Mouse (Mus musculus) limb, embryonic 15.5 days (tissue): ENCODE results near the gene Ppfia3. TPM values are rescaled to one million over a fixed set of nuclear protein-coding genes. Genes with fewer than 3 reads are reported as not detected.
"Not testable (repeated sequence)": the region's sequence is repeated elsewhere in the genome, so short reads cannot be mapped to it uniquely, and the experiment has no call there.

Source experiments
- ATAC-seq: fragments of 200-750 bp; cut with Nextera tagmentation; 2 replicates; pipeline ENCODE4 v1.8.0; 2017; ENCODE audit warnings: low read depth, moderate TSS enrichment; ENCODE audit not compliant: insufficient number of reproducible peaks, low FRiP score, low TSS enrichment
- H3K27ac ChIP-seq: fragments of 300-500 bp; sonication (generic); 2 replicates; pipeline ENCODE4 v1.5.1; 2015; ENCODE audit warnings: moderate library complexity, mild to moderate bottlenecking, inconsistent platforms
- H3K27me3 ChIP-seq: fragments of 300-500 bp; sonication (generic); 2 replicates; pipeline ENCODE4 v1.6.1; 2015; ENCODE audit warnings: inconsistent platforms
- H3K36me3 ChIP-seq: fragments of 300-500 bp; sonication (generic); 2 replicates; pipeline ENCODE4 v1.6.1; 2015; ENCODE audit warnings: inconsistent platforms
- H3K4me1 ChIP-seq: fragments of 300-500 bp; sonication (generic); 2 replicates; pipeline ENCODE4 v1.6.1; 2015; ENCODE audit warnings: inconsistent platforms
- H3K4me2 ChIP-seq: fragments of 300-500 bp; sonication (generic); 2 replicates; pipeline ENCODE4 v1.6.1; 2015; ENCODE audit warnings: mild to moderate bottlenecking, inconsistent platforms
- H3K4me3 ChIP-seq: fragments of 300-500 bp; sonication (generic); 2 replicates; pipeline ENCODE4 v1.5.1; 2015; ENCODE audit warnings: mild to moderate bottlenecking, inconsistent platforms
- H3K9ac ChIP-seq: fragments of 300-500 bp; sonication (generic); 2 replicates; pipeline ENCODE4 v1.6.1; 2015; ENCODE audit warnings: inconsistent platforms
- H3K9me3 ChIP-seq: fragments of 300-500 bp; sonication (generic); 2 replicates; pipeline ENCODE4 v1.6.1; 2016; ENCODE audit warnings: inconsistent platforms
- WGBS: fragments of 180-500 bp; shearing (Covaris S2); methylation state at CpG from one replicate; pipeline ENCODE4 v1.1.7; 2015; 5-methylcytosine and 5-hydroxymethylcytosine counted together
- polyA plus RNA-seq: library from polyadenylated mRNA; unstranded; fragments of >200 nt; fragmentation: Nextera tagmentation; extraction: Ambion mirVana; gene quantifications from 2 replicates; pipeline ENCODE4 v1.2.1, GENCODE M21; 2015

The Ppfia3 gene
- polyA plus RNA-seq, 1 experiment from 2014 or later: 9.1 TPM

GRCm38 (mm10) chr7:45361243-45361804 lies 5.5 kb downstream of the Ppfia3 start:
- peaks cover 57% of the 10 kb centered on the region for H3K27me3 ChIP-seq
- peaks cover 19% of the 10 kb centered on the region for H3K4me1 ChIP-seq
- H3K36me3 ChIP-seq: peaks cover 7% of the 10 kb centered on the region; the same call in 1 of the 2 replicates
- peak overlapping the region; percentile 49 for H3K4me3 ChIP-seq
- ATAC-seq: peak; percentile 76
- H3K9ac ChIP-seq: peak overlapping the region; percentile 15; the same call in 1 of the 2 replicates
- no peaks in the 10 kb centered on the region for H3K9me3 ChIP-seq
- WGBS: under 1% methylated on average over 43 of the region's 43 CpGs
- no peak overlapping the region for H3K27ac ChIP-seq
- H3K4me2 ChIP-seq: peak overlapping the region; percentile 85

GRCm38 (mm10) chr7:45360404-45361125 lies 6.3 kb downstream of the Ppfia3 start:
- Histone ChIP-seq H3K4me3 (peak overlapping the region; percentile 49), H3K4me1 (peaks cover 11% of the 10 kb centered on the region)
- no peak for ATAC-seq

GRCm38 (mm10) chr7:45359081-45359480 lies 7.7 kb downstream of the Ppfia3 start:
- not testable (repeated sequence) for H3K4me2 ChIP-seq, H3K9ac ChIP-seq, H3K36me3 ChIP-seq, ATAC-seq, H3K9me3 ChIP-seq, H3K27ac ChIP-seq, H3K4me3 ChIP-seq
- Histone ChIP-seq H3K4me1 (peaks cover 11% of the 10 kb centered on the region), H3K27me3 (peaks cover 40% of the 10 kb centered on the region)
- WGBS: 56% methylated on average over 11 of the region's 11 CpGs

More at GRCm38 (mm10) chr7:45360404-45361125, 6.3 kb downstream of the Ppfia3 start:
- WGBS: 44% methylated on average over 18 of the region's 18 CpGs
- H3K27ac ChIP-seq: no peak overlapping the region
- no peak overlapping the region for H3K9ac ChIP-seq
- H3K4me2 ChIP-seq: peak overlapping the region; percentile 85; the same call in 1 of the 2 replicates
- peaks cover 9% of the 10 kb centered on the region; the same call in 1 of the 2 replicates for H3K36me3 ChIP-seq
- peaks cover 52% of the 10 kb centered on the region for H3K27me3 ChIP-seq
- no peaks in the 10 kb centered on the region for H3K9me3 ChIP-seq

- no peak overlapping the region for H3K27ac ChIP-seq
- no peaks in the 10 kb centered on the region for H3K9me3 ChIP-seq
- H3K9ac ChIP-seq: no peak overlapping the region
- H3K27me3 ChIP-seq: peaks cover 12% of the 10 kb centered on the region
- 55% methylated on average over 13 of the region's 13 CpGs for WGBS
- H3K36me3 ChIP-seq: peaks cover 15% of the 10 kb centered on the region; the same call in 1 of the 2 replicates
- H3K4me3 ChIP-seq: no peak overlapping the region
- no peak overlapping the region for H3K4me2 ChIP-seq
- no peak for ATAC-seq
- H3K4me1 ChIP-seq: peaks cover 2% of the 10 kb centered on the region
Measured at GRCm38 (mm10) chr7:45356087-45356486, 10.7 kb downstream of the Ppfia3 start.

GRCm38 (mm10) chr7:45355318-45356020 lies 11.3 kb downstream of the Ppfia3 start:
- WGBS: 73% methylated on average over 15 of the region's 15 CpGs
- H3K9ac ChIP-seq: no peak overlapping the region
- no peaks in the 10 kb centered on the region for H3K9me3 ChIP-seq
- no peak overlapping the region for H3K4me3 ChIP-seq
- ATAC-seq: no peak
- H3K36me3 ChIP-seq: peaks cover 15% of the 10 kb centered on the region; the same call in 1 of the 2 replicates
- no peaks in the 10 kb centered on the region for H3K4me1 ChIP-seq
- H3K4me2 ChIP-seq: no peak overlapping the region
- H3K27me3 ChIP-seq: peaks cover 6% of the 10 kb centered on the region
- no peak overlapping the region for H3K27ac ChIP-seq

- Histone ChIP-seq H3K27ac (no peak overlapping the region), H3K27me3 (no peaks in the 10 kb centered on the region), H3K9ac (no peak overlapping the region), H3K4me2 (no peak overlapping the region), H3K9me3 (no peaks in the 10 kb centered on the region), H3K4me3 (no peak overlapping the region), H3K4me1 (no peaks in the 10 kb centered on the region), H3K36me3 (peaks cover 15% of the 10 kb centered on the region; the same call in 1 of the 2 replicates)
- no peak for ATAC-seq
- 14% methylated on average over 5 of the region's 5 CpGs for WGBS
Measured at GRCm38 (mm10) chr7:45353041-45353440, 13.8 kb downstream of the Ppfia3 start.

- no peak overlapping the region for H3K4me3 ChIP-seq
- no peaks in the 10 kb centered on the region for H3K36me3 ChIP-seq
- no peaks in the 10 kb centered on the region for H3K4me1 ChIP-seq
- H3K4me2 ChIP-seq: no peak overlapping the region
- 77% methylated on average over 13 of the region's 13 CpGs for WGBS
- no peaks in the 10 kb centered on the region for H3K27me3 ChIP-seq
- no peaks in the 10 kb centered on the region for H3K9me3 ChIP-seq
- no peak overlapping the region for H3K27ac ChIP-seq
- no peak overlapping the region for H3K9ac ChIP-seq
- no peak for ATAC-seq
Measured at GRCm38 (mm10) chr7:45346905-45347304, 19.9 kb downstream of the Ppfia3 start.

- Histone ChIP-seq H3K9me3 (no peaks in the 10 kb centered on the region), H3K4me3 (no peak overlapping the region), H3K4me1 (peaks cover 31% of the 10 kb centered on the region), H3K4me2 (no peak overlapping the region), H3K36me3 (no peaks in the 10 kb centered on the region), H3K27ac (no peak overlapping the region), H3K27me3 (no peaks in the 10 kb centered on the region), H3K9ac (no peak overlapping the region)
- no peak for ATAC-seq
- 30% methylated on average over 13 of the region's 13 CpGs for WGBS
Measured at GRCm38 (mm10) chr7:45343543-45343942, 23.3 kb downstream of the Ppfia3 start.

- no peak for ATAC-seq
- Histone ChIP-seq H3K4me1 (peaks cover 43% of the 10 kb centered on the region), H3K9ac (no peak overlapping the region), H3K27me3 (0 out of 2 replicates have a peak, but pooled peaks cover 3% of the 10 kb centered on the region), H3K4me2 (no peak overlapping the region), H3K9me3 (no peaks in the 10 kb centered on the region), H3K27ac (no peak overlapping the region), H3K4me3 (no peak overlapping the region), H3K36me3 (no peaks in the 10 kb centered on the region)
- WGBS: 89% methylated on average over 11 of the region's 11 CpGs
Measured at GRCm38 (mm10) chr7:45342081-45342480, 24.7 kb downstream of the Ppfia3 start.

- peak overlapping the region; percentile 57 for H3K4me3 ChIP-seq
- no peaks in the 10 kb centered on the region for H3K36me3 ChIP-seq
- peak overlapping the region; percentile 72 for H3K27ac ChIP-seq
- H3K27me3 ChIP-seq: 0 out of 2 replicates have a peak, but pooled peaks cover 3% of the 10 kb centered on the region
- peak overlapping the region; percentile 95 for H3K4me2 ChIP-seq
- H3K4me1 ChIP-seq: peaks cover 43% of the 10 kb centered on the region
- no peak overlapping the region for H3K9ac ChIP-seq
- ATAC-seq: no peak
- 4% methylated on average over 8 of the region's 8 CpGs for WGBS
- no peaks in the 10 kb centered on the region for H3K9me3 ChIP-seq
Measured at GRCm38 (mm10) chr7:45341303-45341702, 25.5 kb downstream of the Ppfia3 start.

GRCm38 (mm10) chr7:45340669-45341068 lies 26.1 kb downstream of the Ppfia3 start:
- peak overlapping the region; percentile 72 for H3K27ac ChIP-seq
- H3K9me3 ChIP-seq: no peaks in the 10 kb centered on the region
- H3K4me2 ChIP-seq: peak overlapping the region; percentile 95
- H3K4me3 ChIP-seq: peak overlapping the region; percentile 57
- no peak overlapping the region for H3K9ac ChIP-seq
- H3K27me3 ChIP-seq: 0 out of 2 replicates have a peak, but pooled peaks cover 3% of the 10 kb centered on the region
- WGBS: 1% methylated on average over 11 of the region's 11 CpGs
- H3K36me3 ChIP-seq: no peaks in the 10 kb centered on the region
- H3K4me1 ChIP-seq: peaks cover 43% of the 10 kb centered on the region
- no peak for ATAC-seq
